Mouse (Mus musculus) bone marrow, adult 2 months (tissue): ENCODE data around the gene Ccl5.

Experiments
- CTCF ChIP-seq: fragments of 200-500 bp; IDR thresholded peaks from 2 replicates; pipeline ENCODE4 v1.5.1; 2011; ENCODE audit warnings: low read length, control low read depth; ENCODE audit not compliant: control insufficient read depth, insufficient read depth
- POLR2A ChIP-seq: fragments of 200-500 bp; IDR thresholded peaks from 2 replicates; pipeline ENCODE4 v1.6.1; 2011; ENCODE audit warnings: low read depth, mild to moderate bottlenecking, control low read depth, low read length, borderline replicate concordance; ENCODE audit not compliant: control insufficient read depth

- no peak for TF ChIP-seq CTCF
- no peak for TF ChIP-seq POLR2A
Measured at GRCm38 (mm10) chr11:83566617-83567016, 36.3 kb upstream of the Ccl5 start.
